Mouse (Mus musculus) heart, embryonic 12.5 days (tissue): ENCODE results near the gene Gm4353. TPM values are rescaled to one million over a fixed set of nuclear protein-coding genes. Genes with fewer than 3 reads are reported as not detected.

ENCODE experiments used
- polyA plus RNA-seq: library from polyadenylated mRNA; unstranded; fragments of >200 nt; fragmentation: Nextera tagmentation; extraction: Ambion mirVana; gene quantifications from 2 replicates; pipeline ENCODE4 v1.2.1, GENCODE M21; 2016

Gene Gm4353
- polyA plus RNA-seq, 1 experiment from 2014 or later = 0.79 TPM

Other genes starting within 250 kb of the Gm4353 start
- gene Sox6, start 45.8 kb downstream of the Gm4353 start, polyA plus RNA-seq = 32.5 and 33.2 TPM in 2 replicates
- 173 and 190 TPM in 2 replicates for gene 1110004F10Rik, start 45.2 kb downstream of the Gm4353 start, polyA plus RNA-seq
- gene Plekha7, start 223.7 kb upstream of the Gm4353 start, polyA plus RNA-seq = 55.9 and 59.7 TPM in 2 replicates
- 574 and 581 TPM in 2 replicates for gene Rps13, start 249.6 kb upstream of the Gm4353 start, polyA plus RNA-seq